Mouse (Mus musculus): ENCODE measurements around the gene Taf5l. TPM values are rescaled to one million over a fixed set of nuclear protein-coding genes. Genes with fewer than 3 reads are reported as not detected.

The Taf5l gene
- 17.8 and 18.6 TPM in 2 replicates for polyA plus RNA-seq (2015; fragmentation: Nextera tagmentation; extraction: Ambion mirVana)

DNA sequence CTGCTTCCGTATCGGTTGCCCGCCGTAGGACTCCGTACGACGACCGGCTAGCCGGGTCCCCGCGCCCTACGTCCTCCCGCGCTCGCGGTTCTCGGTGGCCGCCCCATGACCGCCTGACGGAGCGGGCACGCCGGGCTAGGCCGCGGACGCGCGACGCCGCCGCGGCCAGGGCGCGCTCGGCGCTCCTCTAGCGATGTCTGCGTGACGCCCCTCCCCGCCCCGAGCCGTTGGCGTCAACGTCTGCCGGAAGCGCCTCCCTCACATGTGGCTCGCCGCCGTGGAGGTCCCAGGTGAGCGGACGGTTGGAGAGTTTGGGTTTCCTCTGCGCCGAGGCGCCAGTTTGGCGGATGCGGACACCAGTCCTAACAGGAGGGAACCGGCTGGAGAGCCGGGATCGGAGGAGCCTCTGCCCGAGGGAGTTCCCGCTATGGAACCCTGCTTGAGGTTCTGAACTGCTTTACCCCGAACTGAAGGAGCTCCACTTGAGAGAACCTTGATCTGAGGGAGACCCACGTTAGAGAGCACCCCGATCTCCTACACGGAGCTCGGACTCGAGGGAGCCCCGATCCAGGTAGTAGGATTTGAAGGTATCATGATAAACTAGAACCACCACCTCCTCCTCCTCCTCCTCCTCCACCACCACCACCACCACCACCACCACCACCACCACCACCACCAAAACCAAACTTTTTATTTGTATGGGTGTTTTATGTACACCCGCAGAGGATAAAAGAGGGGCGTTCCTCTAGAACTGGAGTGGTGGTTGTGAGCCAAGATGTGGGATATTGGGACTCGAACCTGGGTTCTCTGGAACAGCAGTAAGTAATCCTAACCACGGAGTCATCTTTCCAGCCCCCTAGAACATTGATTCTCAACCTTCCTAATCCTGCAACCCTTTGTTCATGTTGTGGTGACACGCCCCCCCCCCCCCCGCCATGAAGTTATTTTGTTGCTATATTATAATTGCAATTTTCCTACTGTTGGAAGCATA lies at the start of gene Taf5l, which contains the start of gene Urb2:
Gene Taf5l, minus strand, starts transcription at position 161 of the 991 bp plus-strand sequence.
Gene Urb2, plus strand, starts transcription at position 272 of the 991 bp plus-strand sequence.
- ATAC-seq = peak; percentile 94
- H3K9ac ChIP-seq (replicated peaks; ENCODE audit: low read depth) = peak within 1 kb of the TSS; percentile 51
- peak within 1 kb of the TSS; percentile 86 for H3K27ac ChIP-seq (ENCODE audit: low read length)
- H3K36me3 ChIP-seq (ENCODE audit: insufficient read depth, low read length) = no peaks in the 10 kb centered on the region
- peak within 1 kb of the TSS; percentile 85 for H3K4me2 ChIP-seq (replicated peaks; ENCODE audit: low read depth, low read length)
- TF ChIP-seq CTCF (IDR thresholded peaks at IDR 0.05) = no peak
- TF ChIP-seq EP300 (IDR thresholded peaks at IDR 0.05) = no peak
- under 1% methylated on average over 61 of the region's 74 CpGs for WGBS
- peak within 1 kb of the TSS; percentile 70 for H3K4me3 ChIP-seq (ENCODE audit: low read depth, low read length)
- peak; percentile 95 for DNase-seq (ENCODE audit: low spot score)
- peaks cover 5% of the 10 kb centered on the region; the same call in 1 of the 2 replicates for H3K4me1 ChIP-seq (ENCODE audit: insufficient read depth, low read depth, low read length)
- H3K9me3 ChIP-seq (ENCODE audit: low read length) = no peaks in the 10 kb centered on the region
- no peaks in the 10 kb centered on the region for H3K27me3 ChIP-seq (replicated peaks; ENCODE audit: insufficient read depth, low read length)

DNA sequence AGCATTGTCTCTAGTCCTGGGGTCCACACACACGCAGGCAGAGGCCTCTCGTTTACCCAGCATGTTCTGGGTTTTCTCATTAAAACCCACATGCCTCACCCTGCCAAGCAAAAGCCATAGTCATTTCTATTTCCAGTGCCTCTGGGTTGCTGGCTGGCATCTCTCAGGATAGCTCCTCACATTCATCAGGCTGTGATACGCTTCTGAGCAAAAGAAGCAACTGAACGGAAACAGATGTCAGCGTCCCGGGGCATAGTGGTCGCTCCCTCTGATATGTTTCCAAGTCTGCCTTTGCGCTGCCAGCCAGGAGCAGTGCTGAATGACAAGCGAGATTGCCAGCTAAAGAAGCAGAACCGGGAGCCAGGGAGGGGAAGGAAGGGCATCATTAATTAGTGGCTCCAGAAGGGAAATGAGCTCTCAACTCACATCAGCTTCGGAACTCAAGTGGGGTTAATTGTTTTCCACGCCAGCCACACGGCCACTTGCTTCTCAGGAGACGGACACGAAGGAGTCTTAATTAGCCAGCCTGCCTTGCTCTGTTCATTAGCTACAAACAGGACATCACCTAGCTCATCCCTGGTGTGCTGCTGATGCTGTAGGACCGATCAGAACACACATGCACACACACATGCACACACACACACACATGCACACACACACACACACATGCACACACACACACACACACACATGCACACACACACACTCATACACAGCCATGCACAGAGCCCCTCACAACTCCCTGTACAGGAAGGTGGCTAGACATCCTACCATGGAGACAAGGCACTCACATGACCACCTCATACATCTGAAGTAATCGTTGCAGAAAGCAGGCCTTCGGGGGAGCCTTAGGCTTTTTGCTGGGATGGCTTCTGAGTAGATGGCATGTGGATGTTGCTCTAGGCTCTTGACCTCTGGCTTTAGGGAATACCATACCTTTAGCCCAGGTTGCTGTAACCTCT lies 49.4 kb upstream of the Taf5l start:
- Histone ChIP-seq H3K27ac (ENCODE audit: low read length) (no peak overlapping the region), H3K27me3 (replicated peaks; ENCODE audit: insufficient read depth, low read length) (no peaks in the 10 kb centered on the region), H3K9me3 (ENCODE audit: low read length) (no peaks in the 10 kb centered on the region), H3K36me3 (ENCODE audit: insufficient read depth, low read length) (no peaks in the 10 kb centered on the region), H3K4me3 (ENCODE audit: low read depth, low read length) (no peak overlapping the region), H3K4me2 (replicated peaks; ENCODE audit: low read depth, low read length) (no peak overlapping the region), H3K9ac (replicated peaks; ENCODE audit: low read depth) (no peak overlapping the region), H3K4me1 (ENCODE audit: insufficient read depth, low read depth, low read length) (no peaks in the 10 kb centered on the region)
- TF ChIP-seq EP300 (IDR thresholded peaks at IDR 0.05) = no peak
- TF ChIP-seq CTCF (IDR thresholded peaks at IDR 0.05) = no peak
- WGBS = 42% methylated on average over 18 of the region's 18 CpGs
- peak; percentile 56 for ATAC-seq
- DNase-seq (ENCODE audit: low spot score) = peak; percentile 60

DNA sequence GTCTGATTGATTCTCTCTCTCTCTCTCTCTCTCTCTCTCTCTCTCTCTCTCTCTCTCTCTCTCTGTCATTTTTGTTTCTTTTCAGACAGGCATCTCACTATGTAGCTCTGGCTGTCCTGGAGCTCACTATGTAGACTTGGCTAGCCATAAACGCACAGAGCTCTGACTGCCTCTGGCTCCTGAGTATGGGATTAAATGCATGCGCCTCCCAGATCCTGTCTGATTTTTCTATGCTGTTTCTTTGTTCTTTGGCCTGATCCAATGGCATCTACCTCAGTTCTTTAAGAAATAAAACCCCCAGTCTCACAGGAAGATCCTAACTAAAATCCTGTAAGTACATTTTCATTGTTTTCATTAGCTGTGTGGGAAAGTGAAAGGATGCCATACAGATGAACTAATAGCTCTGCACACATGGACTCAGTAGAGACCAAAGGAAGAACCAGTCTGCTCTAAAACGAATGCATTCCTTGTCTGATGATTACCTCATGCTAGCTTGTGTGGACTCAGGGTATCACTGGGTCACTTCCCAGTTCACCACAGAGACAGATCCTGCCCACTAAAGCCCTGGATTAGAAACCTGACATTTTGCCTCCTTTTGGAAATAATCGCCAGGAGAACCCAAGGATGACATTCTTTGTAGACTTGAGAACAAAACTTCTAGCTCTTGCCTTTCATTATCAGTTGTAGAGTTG lies 46.0 kb upstream of the Taf5l start:
- TF ChIP-seq EP300 (IDR thresholded peaks at IDR 0.05) = no peak
- TF ChIP-seq CTCF (IDR thresholded peaks at IDR 0.05) = no peak
- H3K9ac ChIP-seq (replicated peaks; ENCODE audit: low read depth) = no peak overlapping the region
- H3K4me2 ChIP-seq (replicated peaks; ENCODE audit: low read depth, low read length) = no peak overlapping the region
- DNase-seq (ENCODE audit: low spot score) (no peak), ATAC-seq (no peak)
- no peaks in the 10 kb centered on the region for H3K4me1 ChIP-seq (ENCODE audit: insufficient read depth, low read depth, low read length)
- no peak overlapping the region for H3K27ac ChIP-seq (ENCODE audit: low read length)
- no peaks in the 10 kb centered on the region for H3K36me3 ChIP-seq (ENCODE audit: insufficient read depth, low read length)
- H3K27me3 ChIP-seq (replicated peaks; ENCODE audit: insufficient read depth, low read length) = no peaks in the 10 kb centered on the region
- H3K4me3 ChIP-seq (ENCODE audit: low read depth, low read length) = no peak overlapping the region
- 67% methylated on average over 4 of the region's 4 CpGs for WGBS
- no peaks in the 10 kb centered on the region for H3K9me3 ChIP-seq (ENCODE audit: low read length)

DNA sequence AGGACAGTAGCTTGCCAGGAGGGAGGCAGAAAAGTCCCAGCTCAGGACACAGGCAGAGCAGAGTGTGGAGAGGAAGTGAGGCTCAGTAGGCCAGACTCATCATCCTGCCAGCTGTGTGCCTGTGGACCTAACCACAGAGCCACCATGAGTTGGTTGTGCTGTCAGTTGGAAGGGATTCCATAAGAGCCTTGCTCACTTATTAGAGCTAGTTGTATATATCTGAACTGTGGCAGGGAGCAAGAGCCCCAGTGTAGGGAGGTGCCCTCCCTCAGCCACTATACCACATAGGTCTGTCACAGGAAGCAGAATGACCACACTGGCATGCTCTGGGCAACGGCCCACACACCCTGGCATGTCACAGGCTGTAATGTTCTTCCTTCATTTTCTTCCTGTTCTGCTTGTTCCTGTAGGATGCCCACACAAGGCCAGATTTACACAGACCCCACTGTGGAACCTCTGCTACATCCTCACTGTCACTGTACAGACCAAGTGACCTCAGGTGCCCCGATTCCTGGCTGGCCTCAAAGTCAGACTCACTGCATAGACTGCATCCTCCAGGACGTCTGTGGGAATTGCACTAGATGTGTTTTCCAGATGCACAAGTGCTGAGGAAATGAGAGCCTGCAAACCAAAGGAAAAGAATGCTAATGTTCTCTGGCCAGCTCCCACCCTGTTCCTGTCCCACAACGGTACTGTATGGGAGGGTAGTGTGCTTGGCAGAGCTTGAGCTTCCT lies 45.3 kb upstream of the Taf5l start:
- no peak overlapping the region for H3K27ac ChIP-seq (ENCODE audit: low read length)
- no peaks in the 10 kb centered on the region for H3K36me3 ChIP-seq (ENCODE audit: insufficient read depth, low read length)
- no peaks in the 10 kb centered on the region for H3K9me3 ChIP-seq (ENCODE audit: low read length)
- DNase-seq (ENCODE audit: low spot score) (peak; percentile 63), ATAC-seq (peak; percentile 80)
- TF ChIP-seq EP300 (IDR thresholded peaks at IDR 0.05) (no peak), CTCF (IDR thresholded peaks at IDR 0.05) (peak; percentile 37; the same call in 1 of the 2 replicates)
- no peaks in the 10 kb centered on the region for H3K4me1 ChIP-seq (ENCODE audit: insufficient read depth, low read depth, low read length)
- no peak overlapping the region for H3K9ac ChIP-seq (replicated peaks; ENCODE audit: low read depth)
- whole genome bisulfite sequencing = 37% methylated on average over 4 of the region's 4 CpGs
- H3K4me3 ChIP-seq (ENCODE audit: low read depth, low read length) = no peak overlapping the region
- H3K4me2 ChIP-seq (replicated peaks; ENCODE audit: low read depth, low read length) = no peak overlapping the region
- H3K27me3 ChIP-seq (replicated peaks; ENCODE audit: insufficient read depth, low read length) = no peaks in the 10 kb centered on the region
